Mouse (Mus musculus) erythroblast, embryonic 14.5 days (primary cell): ENCODE results near the gene Slc38a9. TPM values are rescaled to one million over a fixed set of nuclear protein-coding genes. Genes with fewer than 3 reads are reported as not detected.

Source experiments
- H3K27me3 ChIP-seq: 2 replicates; pipeline ENCODE4 v1.6.1; 2012; ENCODE audit warnings: inconsistent platforms; ENCODE audit not compliant: control insufficient read depth
- H3K36me3 ChIP-seq: 2 replicates; pipeline ENCODE4 v1.6.1; 2012; ENCODE audit warnings: mild to moderate bottlenecking, inconsistent platforms; ENCODE audit not compliant: control insufficient read depth
- H3K4me1 ChIP-seq: 2 replicates; pipeline ENCODE4 v1.6.1; 2012; ENCODE audit warnings: inconsistent platforms; ENCODE audit not compliant: control insufficient read depth
- H3K4me3 ChIP-seq: replicated peaks from 2 replicates; pipeline ENCODE3; 2012; ENCODE audit warnings: moderate library complexity, mild to moderate bottlenecking, inconsistent platforms
- H3K9me3 ChIP-seq: 2 replicates; pipeline ENCODE4 v1.6.1; 2012; ENCODE audit warnings: low read length, inconsistent platforms, mixed read lengths; ENCODE audit not compliant: control insufficient read depth
- GATA1 ChIP-seq: IDR thresholded peaks from 2 replicates; pipeline ENCODE4 v1.6.1; 2012; ENCODE audit warnings: low read length, inconsistent platforms, mixed read lengths
- TAL1 ChIP-seq: IDR thresholded peaks from 3 replicates; pipeline ENCODE4 v1.6.1; 2012; ENCODE audit warnings: low read length, inconsistent platforms, mixed read lengths
- polyA plus RNA-seq: library from polyadenylated mRNA; stranded (reverse); fragments of >175 nt; gene quantifications from 2 replicates; pipeline ENCODE4 v1.2.3, GENCODE M21; 2012

Gene Slc38a9
- polyA plus RNA-seq, 1 experiment, result 0.39 TPM

DNA sequence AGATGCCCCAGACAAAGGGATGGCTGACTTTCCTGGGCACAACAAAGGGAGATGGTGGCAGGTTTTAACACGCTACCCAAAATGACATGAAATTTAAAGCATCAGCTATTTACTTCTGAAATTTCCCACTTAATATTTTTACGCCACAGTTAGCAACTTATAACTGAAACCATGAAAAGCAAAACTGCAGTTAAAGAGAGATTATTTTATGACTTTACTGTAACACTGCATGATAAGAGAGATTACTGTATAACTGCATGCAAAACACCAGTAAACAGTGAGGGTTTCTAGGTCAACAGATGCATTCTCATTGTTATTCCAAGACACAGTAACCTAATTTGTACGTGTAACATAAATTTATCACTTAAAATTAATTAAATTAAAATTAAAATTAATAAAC is 15.6 kb upstream of the Slc38a9 start:
- H3K4me1 ChIP-seq, result peaks cover 38% of the 10 kb centered on the region
- no peaks in the 10 kb centered on the region for H3K9me3 ChIP-seq
- H3K27me3 ChIP-seq, result no peaks in the 10 kb centered on the region
- no peak for TF ChIP-seq TAL1
- no peak for TF ChIP-seq GATA1
- H3K36me3 ChIP-seq, result no peaks in the 10 kb centered on the region
- H3K4me3 ChIP-seq, result no peak overlapping the region

DNA sequence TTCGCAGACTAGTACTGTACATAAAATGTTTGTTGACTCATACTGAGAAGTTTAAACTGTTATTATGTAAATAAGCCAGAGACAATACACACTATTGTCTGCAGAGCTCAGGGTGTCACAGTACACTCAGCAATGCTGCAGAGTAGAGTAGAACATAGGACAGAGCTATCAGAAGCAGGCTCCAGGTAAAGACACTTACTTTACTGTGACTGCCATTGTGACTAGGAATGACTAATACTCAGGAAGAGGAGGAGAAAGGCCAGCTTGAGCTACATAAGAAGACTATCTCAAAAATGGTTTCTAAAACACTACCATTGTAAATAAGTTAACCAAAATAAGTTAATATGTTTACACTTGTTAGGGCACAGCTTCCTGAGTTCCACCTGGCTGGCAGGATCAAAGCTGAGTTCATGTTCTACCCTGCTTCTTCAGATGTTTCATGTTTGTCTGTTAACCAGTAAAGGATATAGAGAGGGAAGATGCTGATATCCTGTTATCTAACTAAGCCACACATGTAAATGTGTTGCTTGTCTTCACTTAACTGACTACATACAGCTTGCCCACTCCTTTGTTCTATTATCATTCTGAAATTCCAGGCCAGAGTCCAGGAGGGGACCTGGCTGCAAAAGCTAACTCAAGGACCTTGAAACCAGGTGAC is 14.9 kb upstream of the Slc38a9 start:
- Histone ChIP-seq H3K4me1 (peaks cover 38% of the 10 kb centered on the region), H3K9me3 (no peaks in the 10 kb centered on the region), H3K4me3 (no peak overlapping the region), H3K36me3 (no peaks in the 10 kb centered on the region), H3K27me3 (no peaks in the 10 kb centered on the region)
- TF ChIP-seq GATA1 (no peak), TAL1 (peak; percentile 16; the same call in 1 of the 3 replicates)

DNA sequence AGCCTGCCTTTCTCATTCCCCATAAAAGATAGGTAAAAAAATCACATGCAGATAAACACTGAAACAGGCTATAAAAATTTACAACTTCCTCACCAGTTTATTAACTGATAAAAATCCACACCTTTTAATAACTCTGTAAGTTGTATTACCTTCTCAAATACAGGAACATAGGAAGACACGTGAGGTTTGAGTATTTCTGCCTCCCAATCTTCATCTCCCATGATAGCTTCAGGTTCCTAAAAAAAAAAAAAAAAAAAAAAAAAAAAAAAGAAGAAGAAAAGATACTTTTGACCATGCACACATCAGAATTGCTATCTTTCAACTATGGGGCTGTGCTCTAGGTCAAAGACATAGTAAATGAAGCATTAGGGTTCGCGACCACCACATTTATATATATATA is 9.4 kb upstream of the Slc38a9 start:
- no peaks in the 10 kb centered on the region; the same call in 1 of the 2 replicates for H3K36me3 ChIP-seq
- TF ChIP-seq GATA1 (no peak), TAL1 (no peak)
- H3K4me3 ChIP-seq, result no peak overlapping the region
- peaks cover 12% of the 10 kb centered on the region for H3K9me3 ChIP-seq
- no peaks in the 10 kb centered on the region; the same call in 1 of the 2 replicates for H3K27me3 ChIP-seq
- H3K4me1 ChIP-seq, result peaks cover 10% of the 10 kb centered on the region

DNA sequence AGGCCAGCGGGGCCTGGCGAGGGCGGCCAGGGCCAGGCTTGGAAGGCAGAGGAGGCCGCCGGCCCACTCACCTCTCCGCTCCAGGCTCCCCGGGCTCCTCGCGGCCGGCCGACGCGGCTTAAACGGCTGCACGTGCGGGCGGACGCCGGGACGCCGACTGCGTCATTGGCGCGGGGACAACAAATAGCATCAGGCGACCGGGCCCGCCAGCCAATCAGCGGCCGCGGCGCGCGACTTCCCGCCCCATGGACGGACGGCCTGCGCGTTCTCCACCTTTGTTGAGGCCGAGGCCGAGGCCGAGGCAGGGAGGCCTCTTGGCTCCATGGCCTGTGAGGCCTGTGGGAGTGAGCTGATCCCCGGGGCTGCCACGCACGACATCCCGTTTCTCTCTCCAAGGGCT is 8.3 kb upstream of the Slc38a9 start, which contains the start of gene Ddx4:
Gene Ddx4, minus strand, starts transcription at position 271 of the 400 bp plus-strand sequence.
- Histone ChIP-seq H3K27me3 (no peaks in the 10 kb centered on the region; the same call in 1 of the 2 replicates), H3K36me3 (no peaks in the 10 kb centered on the region; the same call in 1 of the 2 replicates), H3K4me3 (no peak within 1 kb of the TSS), H3K9me3 (peaks cover 12% of the 10 kb centered on the region), H3K4me1 (peaks cover 5% of the 10 kb centered on the region)
- no peak for TF ChIP-seq TAL1
- no peak for TF ChIP-seq GATA1

DNA sequence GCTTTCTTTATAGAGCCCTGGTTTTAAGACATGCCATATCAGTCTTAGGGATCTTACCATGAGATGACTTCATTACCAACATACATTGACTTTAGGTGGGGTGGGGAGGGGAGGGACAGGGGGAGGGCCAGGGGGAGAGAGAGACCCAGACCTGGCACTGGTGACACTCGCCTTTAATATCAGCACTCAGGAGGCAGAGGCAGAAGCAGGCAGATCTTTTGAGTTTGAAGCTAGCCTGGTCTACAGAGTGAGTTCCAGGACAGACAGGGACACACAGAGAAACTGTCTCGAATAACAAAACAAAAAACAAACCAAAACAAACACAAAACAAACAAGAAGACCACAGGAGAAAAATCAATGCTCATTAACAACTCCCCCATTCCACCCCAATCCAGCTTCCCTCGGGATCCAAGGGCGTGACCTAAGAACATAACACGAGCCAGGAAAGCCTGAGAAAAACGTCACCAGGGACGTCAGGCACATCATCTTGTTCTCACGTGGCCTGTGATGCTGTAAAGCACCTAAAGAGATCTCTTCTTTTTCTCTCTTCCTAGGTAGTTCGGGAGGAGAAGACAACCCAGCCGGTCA is 471 bp upstream of the Slc38a9 start:
- Histone ChIP-seq H3K9me3 (no peaks in the 10 kb centered on the region), H3K4me3 (peak overlapping the region; percentile 82), H3K27me3 (no peaks in the 10 kb centered on the region), H3K36me3 (peaks cover 7% of the 10 kb centered on the region), H3K4me1 (peaks cover 30% of the 10 kb centered on the region)
- no peak for TF ChIP-seq TAL1
- peak; percentile 26; the same call in 1 of the 2 replicates for TF ChIP-seq GATA1

- TF ChIP-seq GATA1, result no peak
- TF ChIP-seq TAL1, result no peak
- H3K36me3 ChIP-seq, result peaks cover 7% of the 10 kb centered on the region
- no peaks in the 10 kb centered on the region for H3K27me3 ChIP-seq
- no peaks in the 10 kb centered on the region for H3K9me3 ChIP-seq
- H3K4me1 ChIP-seq, result peaks cover 30% of the 10 kb centered on the region
- H3K4me3 ChIP-seq, result peak overlapping the region; percentile 82
Observed at GRCm38 (mm10) chr13:112661687-112662086, 1.1 kb downstream of the Slc38a9 start.

DNA sequence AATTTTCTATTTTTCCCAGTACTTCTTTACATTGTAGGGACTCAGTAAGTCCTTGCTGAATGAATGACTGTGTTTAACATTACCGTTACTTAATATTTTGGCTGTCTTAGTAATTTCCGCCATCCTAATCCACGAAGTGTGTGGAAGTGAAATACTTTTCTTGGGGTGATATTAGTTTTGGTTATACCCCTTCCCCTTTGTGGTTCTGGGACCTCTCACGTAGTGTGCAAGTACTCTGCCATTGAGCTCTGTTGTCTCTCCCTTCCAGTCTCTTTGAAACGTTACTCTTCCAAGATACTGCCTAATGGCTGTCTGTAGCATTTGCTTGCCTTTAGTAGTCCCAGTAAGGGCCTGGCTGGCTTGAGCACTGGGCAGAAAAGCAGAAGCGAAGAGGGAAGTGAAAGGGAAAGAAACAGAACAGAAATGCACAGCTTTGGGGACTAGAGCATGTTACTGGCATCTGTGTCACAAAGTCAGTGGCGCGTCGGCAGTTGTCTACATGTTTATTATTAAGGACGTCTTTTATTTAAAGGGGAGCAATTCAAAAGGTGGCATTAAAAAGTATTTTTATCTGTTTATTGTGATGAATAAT is 6.0 kb downstream of the Slc38a9 start:
- Histone ChIP-seq H3K4me3 (no peak overlapping the region), H3K27me3 (no peaks in the 10 kb centered on the region), H3K9me3 (no peaks in the 10 kb centered on the region), H3K36me3 (peaks cover 45% of the 10 kb centered on the region), H3K4me1 (peaks cover 19% of the 10 kb centered on the region)
- TF ChIP-seq TAL1 (no peak), GATA1 (no peak)

DNA sequence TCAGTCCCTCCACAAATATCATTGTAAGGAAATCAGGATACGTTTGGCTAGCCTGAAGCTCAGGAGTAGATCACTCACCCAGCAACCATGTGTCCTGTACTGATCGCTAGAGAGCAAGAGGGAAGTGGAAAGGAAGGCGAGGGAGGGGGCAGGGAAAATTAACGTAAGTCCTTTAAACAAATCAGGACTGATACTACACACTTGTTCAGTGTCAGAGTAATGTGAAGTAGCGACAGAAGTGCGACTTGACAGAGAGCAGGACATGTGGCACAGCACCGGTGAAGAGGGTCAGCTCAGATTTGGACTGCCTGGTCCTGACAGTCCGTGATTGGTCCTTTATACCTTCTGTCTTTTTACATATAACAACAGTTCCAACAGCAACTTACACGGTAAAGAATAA is 6.7 kb downstream of the Slc38a9 start:
- no peak overlapping the region for H3K4me3 ChIP-seq
- no peaks in the 10 kb centered on the region for H3K27me3 ChIP-seq
- H3K4me1 ChIP-seq, result peaks cover 20% of the 10 kb centered on the region
- no peaks in the 10 kb centered on the region for H3K9me3 ChIP-seq
- no peak for TF ChIP-seq GATA1
- no peak for TF ChIP-seq TAL1
- peaks cover 52% of the 10 kb centered on the region for H3K36me3 ChIP-seq

GRCm38 (mm10) chr13:112671708-112672107 is 11.2 kb downstream of the Slc38a9 start:
- H3K36me3 ChIP-seq, result peaks cover 84% of the 10 kb centered on the region
- H3K4me1 ChIP-seq, result peaks cover 33% of the 10 kb centered on the region
- H3K4me3 ChIP-seq, result no peak overlapping the region
- no peaks in the 10 kb centered on the region for H3K9me3 ChIP-seq
- no peaks in the 10 kb centered on the region for H3K27me3 ChIP-seq
- no peak for TF ChIP-seq TAL1
- TF ChIP-seq GATA1, result no peak
